Mouse (Mus musculus) CD4-positive, CD25-positive, alpha-beta regulatory T cell, adult 2 months (primary cell): ENCODE data around the gene Lhpp.

Experiments used
- DNase-seq: peaks from one replicate; pipeline ENCODE4 v3.0.0-alpha.2; 2012; ENCODE audit warnings: low read depth, low spot score

The Lhpp gene

DNA sequence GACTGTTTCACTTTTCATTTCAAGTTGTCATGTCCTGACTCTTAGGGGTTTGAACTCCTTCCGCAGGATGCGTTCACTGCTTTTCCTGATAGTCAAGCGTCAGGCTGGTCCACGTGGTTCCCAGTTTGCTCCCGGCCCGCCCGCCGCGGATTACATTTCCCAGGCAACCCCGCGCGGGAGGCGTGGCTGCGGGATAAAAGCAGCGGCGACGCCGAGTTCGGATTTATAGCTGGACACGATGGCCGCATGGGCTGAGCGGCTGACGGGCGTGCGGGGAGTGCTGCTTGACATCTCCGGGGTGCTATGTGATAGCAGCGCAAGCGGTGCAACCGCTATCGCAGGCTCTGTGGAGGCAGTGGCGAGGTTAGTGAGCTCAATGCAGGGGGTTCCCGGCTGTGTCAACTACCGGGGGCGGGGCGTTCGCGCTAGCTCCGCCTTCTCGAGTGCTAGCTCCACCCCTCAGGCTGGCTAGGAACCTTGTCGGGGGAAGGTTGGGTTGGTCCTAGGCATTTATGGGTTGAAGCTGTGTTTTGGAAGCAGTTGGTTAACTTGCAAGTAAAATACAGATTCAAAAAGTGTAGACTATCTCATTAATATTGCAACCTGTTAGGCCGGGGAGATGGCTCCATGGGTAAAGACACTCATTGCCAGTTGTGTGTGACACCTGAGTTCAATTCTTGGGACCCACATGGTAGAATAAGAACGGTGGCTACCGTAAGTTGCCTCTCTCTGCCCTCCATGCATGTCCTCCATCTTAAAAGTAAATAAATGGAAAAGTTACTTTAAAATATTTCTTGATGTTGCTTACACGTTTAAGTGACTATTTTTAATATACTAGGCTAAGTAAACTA lies at the start of gene Lhpp:
Gene Lhpp, plus strand, starts transcription at position 171 of the 851 bp plus-strand sequence.
- DNase-seq = peak; percentile 91

DNA sequence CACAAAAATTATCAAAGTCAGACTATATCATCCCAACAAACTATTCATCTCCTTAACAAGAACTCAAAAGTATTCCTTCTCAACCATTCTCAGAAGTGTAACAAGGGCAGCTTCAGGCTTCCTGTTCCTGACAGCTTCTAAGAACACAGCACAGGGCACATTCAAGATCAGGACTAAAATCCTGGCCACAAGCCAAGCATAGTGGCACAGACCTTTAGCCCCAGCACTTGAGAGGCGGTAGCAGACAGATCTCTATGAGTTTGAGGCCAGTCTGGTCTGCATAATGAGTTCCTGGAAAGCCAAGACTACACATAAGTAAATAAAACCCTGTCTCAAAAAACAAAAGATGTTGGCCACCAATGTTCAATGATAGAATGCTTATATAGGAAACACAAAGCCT lies 44.6 kb upstream of the Lhpp start:
- peak; percentile 25 for DNase-seq

DNA sequence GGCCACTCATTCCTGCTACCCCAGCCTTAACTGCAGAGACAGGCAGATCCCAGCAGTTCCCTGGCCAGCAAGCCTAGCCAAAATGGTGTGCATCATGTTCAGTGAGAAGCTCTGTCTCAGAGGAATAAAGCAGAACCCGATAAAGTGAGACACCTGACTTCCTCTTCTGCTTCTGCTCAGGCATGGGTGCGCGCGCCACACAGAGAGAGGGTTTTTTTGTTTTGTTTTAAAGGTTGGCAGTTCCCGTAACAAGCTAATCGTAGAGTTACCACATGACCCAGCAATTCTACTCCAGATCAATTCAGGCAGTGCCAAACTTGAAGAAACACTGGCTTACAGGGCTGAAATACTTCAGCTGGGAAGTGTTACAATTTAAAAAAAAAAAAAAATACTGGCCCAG lies 41.6 kb upstream of the Lhpp start:
- DNase-seq = peak; percentile 56

DNA sequence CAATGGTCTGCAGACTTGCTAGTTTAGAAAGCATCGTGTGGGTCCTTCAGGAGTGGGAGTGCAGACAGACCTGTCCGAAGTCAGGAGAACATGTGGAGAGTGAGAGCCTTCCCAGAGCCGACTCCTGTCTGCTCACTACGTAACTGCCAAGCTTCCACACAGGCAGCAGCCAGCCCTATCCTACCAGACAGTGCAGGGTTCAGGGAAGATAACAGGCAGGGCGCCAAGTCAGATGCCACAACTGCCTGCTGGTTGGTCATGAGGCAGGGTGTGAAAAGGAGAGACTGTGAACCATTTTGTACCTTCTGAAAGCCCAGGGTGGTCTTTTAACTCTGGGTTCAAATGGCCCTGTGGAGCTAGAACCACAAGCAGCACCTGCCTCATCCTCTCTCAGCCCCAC lies 40.4 kb upstream of the Lhpp start:
- DNase-seq = no peak

DNA sequence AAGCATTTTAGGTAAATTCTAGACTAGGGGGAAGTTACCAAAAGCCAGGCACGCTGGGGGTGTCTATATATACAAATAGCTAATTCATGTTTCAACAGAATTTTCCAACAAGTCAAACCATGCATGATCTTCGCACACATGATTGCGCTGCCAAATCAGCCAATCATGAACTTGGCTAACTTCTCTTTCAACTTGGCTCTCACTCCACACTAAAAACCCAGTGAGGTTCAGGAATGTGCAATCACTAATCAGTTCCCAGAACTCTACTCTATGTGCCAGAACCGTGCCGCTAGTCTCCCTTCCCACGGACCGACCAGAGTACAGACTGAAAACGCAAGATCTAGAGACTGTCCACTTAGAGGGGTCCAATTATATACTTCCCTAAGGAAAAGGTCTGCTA lies 39.0 kb upstream of the Lhpp start:
- no peak for DNase-seq

DNA sequence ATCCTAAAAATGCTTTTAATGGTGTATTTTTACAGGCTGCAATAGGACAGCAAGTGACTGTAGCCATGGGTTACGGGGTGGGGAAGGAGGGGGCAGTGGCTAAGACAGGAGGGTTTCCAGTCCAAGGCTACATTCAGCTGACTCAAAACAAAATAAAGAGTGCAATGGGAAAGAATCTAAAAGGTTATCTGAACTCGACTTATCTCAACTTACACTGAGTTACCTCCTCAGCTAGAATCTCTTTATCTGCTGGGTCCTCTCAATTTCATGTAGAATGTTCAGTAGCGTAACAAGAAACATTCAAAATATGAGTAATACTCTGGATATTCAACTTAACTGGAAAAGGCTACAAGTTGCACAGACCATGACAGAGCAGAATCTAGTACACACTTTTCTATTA lies 37.7 kb upstream of the Lhpp start:
- no peak for DNase-seq

DNA sequence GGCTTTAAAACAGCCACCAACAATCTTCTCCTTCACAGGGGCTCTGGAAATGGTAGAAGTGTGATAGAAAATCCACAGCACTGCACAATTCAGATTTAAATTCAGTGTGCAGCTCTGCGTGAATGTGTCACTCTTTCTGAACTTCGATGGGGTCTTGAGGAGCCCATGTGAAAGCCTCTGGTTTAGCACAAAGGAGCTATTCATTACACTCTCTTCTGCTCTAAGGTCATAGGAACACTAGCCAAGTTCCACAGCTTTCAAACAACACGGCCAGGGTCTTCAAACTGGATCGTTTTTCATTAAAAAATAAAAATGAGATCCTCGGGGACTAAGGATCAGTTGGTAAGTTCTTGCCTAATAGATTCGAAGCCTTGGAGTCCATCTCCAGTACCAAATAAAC lies 37.2 kb upstream of the Lhpp start:
- no peak for DNase-seq

DNA sequence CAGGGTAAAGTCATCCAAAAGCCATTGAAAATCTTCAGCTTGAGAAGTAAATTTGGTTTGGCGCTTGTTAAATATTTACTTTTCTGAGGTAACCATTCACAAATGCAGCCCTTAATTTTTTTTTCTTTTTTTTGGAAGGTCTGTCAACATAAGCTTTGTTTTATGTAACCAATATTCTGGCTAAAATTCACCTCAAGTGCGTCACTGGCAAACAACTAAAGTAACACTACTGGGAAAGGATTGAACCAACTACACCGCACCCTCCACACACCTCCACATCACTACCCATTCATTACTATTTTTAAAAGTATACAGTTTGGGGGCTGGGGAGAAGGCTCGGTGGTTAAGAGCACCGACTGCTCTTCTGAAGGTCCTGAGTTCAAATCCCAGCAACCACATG lies 35.8 kb upstream of the Lhpp start:
- no peak for DNase-seq

DNA sequence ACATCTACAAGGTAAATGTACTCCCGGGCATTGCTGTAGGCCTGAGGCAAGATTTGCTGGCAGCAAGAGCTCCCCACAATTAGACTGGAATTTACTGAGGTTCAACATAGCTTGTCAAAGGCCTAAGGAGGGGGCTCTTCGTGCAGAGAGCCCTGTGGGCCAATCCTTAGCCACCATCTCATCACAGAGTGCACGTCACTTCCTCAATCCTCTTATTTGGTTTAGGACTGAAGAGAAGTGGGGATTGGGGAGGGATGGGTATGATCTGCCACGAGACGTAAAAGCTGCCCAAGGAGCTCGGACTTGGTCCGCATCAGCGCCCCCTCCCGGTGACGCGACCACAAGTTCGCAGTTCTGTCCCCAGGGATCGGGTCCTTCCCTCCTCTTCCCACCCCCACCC lies 34.8 kb upstream of the Lhpp start:
- peak; percentile 90 for DNase-seq

DNA sequence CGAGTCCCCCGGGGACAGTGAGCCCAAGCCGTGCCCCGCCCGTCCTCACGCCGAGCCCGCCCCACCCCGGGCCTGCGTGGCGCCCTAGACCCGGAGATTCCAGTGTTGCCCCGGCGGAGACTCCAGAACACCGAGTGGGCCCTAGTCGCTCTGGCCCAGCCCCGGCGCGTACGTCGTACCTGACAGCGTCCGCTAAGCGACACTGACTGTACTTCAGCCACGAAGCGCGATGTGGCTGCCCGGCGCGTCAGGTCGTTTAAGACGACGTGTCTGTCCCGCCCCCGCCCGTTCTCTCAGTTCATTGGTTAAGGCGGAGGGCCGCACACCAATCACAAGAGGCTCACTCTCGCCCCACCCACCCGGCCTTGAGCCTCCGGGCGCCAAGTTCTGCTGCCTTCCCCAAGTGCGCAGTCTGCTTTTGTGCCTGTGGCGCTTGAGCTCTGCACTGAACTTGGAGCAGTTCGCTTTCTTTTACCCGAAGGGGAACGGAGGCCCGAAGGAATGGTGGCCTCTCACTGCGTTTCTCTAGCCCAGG lies 34.3 kb upstream of the Lhpp start, which contains the start of gene Oat:
Gene Oat, minus strand, starts transcription at position 283 of the 535 bp plus-strand sequence.
- peak; percentile 97 for DNase-seq

DNA sequence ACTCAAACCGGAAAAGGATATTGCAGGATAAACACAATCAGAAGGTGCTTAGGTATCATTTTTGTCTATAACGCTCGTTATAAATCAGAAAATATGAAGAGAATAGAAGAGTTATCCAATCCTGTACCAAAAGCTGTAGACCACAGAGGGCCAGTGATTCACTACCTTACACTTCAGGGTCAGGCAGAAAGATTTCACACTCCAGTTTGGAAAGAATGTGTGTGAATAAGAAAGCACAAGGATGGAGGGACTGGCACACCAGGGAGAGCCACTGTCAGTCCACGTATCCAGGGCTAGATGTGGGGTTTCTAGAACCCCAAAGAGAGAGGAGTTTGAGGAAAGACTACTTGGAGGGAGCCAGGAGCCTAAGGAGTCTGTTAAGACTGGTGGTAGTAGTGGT lies 33.5 kb upstream of the Lhpp start:
- no peak for DNase-seq

DNA sequence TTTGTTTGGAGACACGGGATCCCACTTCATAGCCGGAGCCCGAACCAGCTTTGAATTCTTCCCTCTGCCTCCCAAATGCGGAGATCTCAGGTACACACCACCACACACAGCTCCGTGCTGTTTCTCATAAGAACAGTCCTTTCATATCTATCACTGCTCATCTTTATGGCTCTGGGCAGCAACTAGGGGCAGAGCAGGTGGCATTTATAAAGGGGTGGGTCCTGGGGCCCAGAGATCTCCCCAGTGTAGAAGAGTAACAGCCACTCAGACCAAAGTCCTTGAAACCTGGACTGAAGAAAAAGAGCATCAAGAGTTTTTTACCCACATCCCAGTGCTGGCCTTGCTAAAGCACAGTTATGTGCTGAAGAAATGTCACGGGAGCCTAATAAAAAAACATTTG lies 29.9 kb upstream of the Lhpp start:
- DNase-seq = no peak

DNA sequence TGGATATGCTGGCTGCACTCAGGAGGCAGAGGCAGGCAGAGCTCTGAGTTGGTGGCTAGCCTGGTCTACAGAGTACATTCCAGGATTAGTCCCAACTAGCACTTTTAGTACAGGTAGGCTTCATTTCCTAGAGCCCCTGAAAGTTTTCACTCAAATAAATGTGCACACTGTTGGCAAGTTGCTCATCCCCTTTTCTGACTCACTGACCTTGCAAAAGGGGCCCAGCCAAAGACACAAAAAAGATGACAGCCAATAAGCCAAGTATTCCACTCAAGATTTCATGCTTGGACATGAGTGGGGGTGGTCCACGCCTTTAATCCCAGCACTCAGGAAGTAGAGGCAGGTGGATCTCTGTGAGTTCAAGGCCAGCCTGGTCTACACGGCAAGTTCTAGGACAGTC lies 29.0 kb upstream of the Lhpp start:
- DNase-seq = no peak

DNA sequence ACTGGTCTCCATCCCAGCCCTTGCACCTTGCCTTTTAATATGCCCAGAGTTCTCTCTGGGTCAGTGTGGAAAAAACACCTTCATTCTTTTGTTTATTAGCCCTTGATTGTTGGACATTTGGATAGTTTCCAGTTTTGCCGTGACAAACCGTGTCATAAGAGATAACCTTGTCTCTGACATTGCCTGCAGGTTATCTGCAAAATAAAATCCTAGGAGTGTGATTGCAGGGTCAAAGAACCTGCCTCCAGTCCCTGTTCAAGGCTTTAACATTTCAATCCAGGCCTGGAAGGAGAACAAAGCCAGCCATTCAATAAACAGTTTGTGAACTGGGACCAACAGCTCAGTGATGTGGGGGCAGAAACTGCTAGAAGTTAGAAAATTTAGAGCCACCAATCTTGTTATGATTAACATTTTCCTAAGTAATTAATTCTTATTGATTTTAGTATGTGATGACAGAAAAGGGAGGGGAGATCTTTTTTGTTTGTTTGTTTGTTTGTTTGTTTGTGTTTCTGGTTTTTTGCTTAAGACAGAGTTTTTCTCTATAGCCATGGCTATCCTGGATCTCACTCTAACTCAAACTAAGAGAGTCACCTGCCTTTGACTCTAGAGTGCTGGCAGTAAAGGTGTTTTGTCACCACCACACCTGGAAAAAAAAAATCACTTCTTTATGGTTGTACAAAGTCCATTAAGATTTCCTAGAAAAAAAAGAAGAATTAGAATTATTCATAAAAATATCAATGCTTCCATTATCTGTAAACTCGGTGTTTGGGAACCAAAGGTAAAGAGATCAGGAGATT lies 24.5 kb upstream of the Lhpp start:
- DNase-seq = no peak

DNA sequence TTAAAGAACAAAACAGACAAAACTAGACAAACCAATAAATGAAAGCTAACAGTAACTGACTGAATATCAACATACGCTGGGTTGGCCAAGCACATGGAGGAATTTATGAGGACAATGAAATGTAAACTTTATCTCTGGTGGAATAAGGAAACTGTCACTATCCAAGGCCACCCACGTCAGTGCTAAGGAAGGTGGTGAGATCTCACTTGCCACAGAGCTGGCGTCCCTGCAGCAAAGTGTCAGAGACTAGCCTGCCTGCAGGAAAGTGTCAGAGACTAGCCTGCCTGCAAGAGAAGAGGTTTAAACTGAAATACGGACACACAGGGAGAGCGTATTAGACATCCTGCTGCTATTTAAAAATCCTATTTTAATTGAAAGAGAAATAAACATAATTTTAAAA lies 23.3 kb upstream of the Lhpp start:
- no peak for DNase-seq

DNA sequence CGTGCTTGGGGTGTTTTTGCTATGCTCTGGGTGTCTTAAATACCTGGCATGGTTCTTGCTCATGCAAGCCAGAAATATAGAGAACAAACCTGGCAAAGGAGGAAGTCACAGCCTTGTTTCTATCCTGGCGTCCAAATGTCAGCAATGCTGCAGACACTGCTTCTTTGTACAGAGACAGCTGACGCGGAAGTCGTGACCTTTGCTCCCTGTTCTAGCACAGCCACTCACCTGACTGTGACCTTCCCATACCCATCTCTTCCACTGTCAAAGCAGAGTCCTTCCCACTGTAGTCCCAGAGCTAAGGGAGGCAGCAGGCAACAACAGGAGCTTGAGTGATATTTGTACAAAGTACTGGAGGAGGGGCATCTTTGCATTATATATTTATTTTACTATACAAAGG lies 20.8 kb upstream of the Lhpp start:
- no peak for DNase-seq

DNA sequence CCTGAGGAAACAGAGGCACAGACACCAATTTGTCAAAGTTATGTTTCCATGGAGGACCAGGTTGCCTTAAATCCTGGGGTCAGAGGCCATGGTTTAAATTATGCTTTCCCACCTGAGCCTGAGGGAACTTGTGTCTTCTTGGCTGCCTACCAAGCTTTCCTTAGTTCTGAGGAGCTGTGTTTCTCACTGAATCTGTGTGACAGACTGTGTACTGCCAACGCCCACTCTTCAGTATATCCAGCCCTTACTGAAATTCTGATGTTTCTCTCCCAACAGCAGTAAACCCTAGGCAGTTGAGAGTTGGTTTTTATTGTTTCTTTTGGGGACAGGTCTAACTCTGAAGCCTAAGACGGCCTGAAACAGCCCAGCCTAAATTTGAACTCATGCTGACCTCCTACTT lies 16.7 kb upstream of the Lhpp start:
- DNase-seq = no peak

DNA sequence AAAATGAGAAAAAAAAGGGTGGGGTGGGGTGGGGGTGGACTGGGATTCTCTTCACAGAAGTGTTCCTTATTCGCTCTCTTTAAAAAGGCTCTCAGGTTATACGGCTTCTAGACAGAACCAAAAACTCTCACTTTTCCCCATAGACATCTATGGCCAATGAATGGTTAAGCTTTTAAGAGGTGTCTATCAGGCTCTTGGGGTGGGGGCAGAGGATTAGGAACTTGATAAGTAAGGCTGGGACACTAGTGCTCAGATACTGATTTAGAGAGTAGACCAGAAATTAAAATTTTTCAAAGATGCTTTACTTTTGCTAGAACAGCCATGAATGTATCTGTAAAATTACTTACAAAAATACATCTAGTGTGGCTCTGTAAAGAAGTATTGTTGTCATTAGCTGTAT lies 16.1 kb upstream of the Lhpp start:
- DNase-seq = no peak

DNA sequence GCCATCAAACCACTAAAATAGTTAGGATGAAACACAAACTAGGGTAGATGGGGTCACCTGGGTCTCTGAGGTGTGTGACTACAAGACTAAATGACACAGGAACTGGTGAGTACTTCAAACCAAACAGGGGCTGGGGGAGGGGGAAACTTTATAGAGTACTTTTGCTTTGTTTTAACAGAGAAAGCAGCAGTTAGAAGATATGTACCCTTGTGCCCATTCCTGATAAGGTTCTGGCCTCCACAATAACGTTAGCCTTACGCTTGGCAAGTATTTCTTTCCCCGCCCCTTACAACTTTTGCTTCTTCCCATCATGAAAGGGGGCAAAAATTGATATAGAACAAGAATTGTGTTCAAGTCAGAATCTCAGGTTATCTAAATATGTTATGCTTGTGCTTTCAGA lies 14.7 kb upstream of the Lhpp start:
- no peak for DNase-seq

DNA sequence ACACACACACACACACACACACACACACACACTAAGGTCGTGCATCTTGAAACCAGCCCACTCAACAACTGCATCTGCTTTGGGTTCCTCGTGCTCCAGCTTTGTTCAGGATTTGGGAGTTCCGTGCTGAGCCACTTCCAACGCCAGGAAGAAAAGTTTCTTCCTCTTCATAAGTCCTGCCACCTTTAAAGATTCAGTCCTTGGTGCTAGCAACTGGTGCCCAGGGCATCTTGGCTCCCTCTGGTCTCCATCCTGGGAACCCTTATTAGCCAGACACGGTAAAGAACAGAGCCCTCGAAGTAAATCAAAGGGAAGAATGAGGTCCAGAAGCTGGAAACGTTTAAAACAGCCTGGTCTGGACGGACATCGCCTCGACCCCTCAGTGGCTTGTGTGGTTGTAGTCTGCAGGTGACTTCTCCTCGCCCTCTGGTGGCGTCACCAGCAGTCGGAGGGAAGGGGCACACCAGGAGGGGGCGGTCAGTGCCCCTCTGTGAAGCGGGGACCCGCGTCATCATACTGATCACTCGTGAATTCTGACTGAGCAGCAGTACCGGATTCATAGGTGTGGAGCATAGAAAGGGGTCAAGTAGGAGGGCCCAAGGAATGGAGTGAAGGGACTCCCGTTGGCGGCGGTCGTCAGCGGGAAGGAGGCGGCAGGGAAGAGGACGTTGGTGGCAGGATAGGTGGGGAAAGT lies 13.7 kb upstream of the Lhpp start:
- no peak for DNase-seq

DNA sequence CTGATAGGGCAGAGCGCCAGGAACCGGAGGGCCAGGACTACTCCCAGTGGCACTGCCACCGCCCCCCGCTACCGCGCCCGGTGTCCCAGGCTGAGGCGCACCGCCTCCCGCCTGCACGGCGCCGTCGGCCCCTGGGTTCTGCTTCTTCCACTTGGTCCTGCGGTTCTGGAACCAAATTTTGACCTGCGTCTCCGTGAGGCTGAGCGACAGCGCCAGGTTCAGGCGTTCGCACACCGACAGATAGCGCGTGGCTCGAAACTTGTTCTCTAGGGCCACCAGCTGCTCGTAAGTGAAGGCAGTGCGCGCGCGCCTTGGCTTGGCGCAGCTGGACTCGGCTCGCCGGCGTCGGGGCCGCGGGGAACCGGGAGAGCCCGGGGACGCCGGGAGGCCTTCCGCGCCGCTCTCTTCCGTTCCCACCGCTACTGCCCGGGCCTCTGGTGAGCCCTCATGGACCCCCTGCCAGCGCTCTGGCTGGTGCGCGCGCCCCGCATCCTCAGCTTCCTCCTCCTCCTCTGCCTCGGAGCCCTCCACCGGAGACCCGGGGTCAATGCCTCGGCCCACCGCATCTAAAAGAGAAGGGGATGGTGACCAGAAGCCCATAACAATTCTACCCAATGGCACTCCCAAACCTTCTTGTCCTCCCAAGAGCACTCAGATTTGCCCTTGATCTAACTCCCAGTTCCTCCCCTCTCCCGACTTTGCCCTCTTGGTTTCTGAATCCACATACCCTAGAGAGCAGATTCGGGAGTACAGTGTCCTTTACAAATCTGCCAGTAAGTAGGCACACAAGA lies 13.0 kb upstream of the Lhpp start:
- DNase-seq = no peak
